Mouse (Mus musculus) MEL (cell line): ENCODE data around the gene BC051665.

Source experiments
- GATA1 ChIP-seq: IDR thresholded peaks from 2 replicates; pipeline ENCODE4 v1.6.1; 2011; ENCODE audit warnings: low read depth, low read length, improper control_type of control experiment
- MAX ChIP-seq: IDR thresholded peaks from 2 replicates; pipeline ENCODE4 v1.6.1; 2011; ENCODE audit warnings: low read length, improper control_type of control experiment
- POLR2A ChIP-seq, 2 experiments: IDR thresholded peaks; 2 replicates each; pipeline ENCODE4 v1.6.1; 2011 to 2012; ENCODE audit warnings: low read length in 2 of 2, mild to moderate bottlenecking in 2 of 2, control low read depth in 1 of 2, improper control_type of control experiment in 1 of 2, low read depth in 1 of 2, moderate library complexity in 1 of 2; ENCODE audit not compliant: control insufficient read depth in 1 of 2, insufficient read depth in 1 of 2, poor library complexity in 1 of 2
- TAL1 ChIP-seq: IDR thresholded peaks from 2 replicates; pipeline ENCODE4 v1.6.1; 2012; ENCODE audit warnings: mild to moderate bottlenecking, inconsistent platforms, low read length, moderate library complexity, mixed read lengths
- ZMIZ1 ChIP-seq: IDR thresholded peaks from 2 replicates; pipeline ENCODE4 v1.6.1; 2012; ENCODE audit warnings: low read depth, mild to moderate bottlenecking, inconsistent platforms, low read length, improper control_type of control experiment, moderate library complexity

GRCm38 (mm10) chr13:60759136-60759535 is 27.0 kb downstream of the BC051665 start:
- TF ChIP-seq POLR2A (IDR thresholded peaks at IDR 0.05; ENCODE audit: control insufficient read depth in 1 of 2, insufficient read depth in 1 of 2, low read depth in 1 of 2, low read length in 2 of 2, poor library complexity in 1 of 2) (no peak), GATA1 (no peak), TAL1 (no peak), MAX (no peak), ZMIZ1 (no peak)
